Mouse (Mus musculus): ENCODE results near the gene Polr2l. TPM values are rescaled to one million over a fixed set of nuclear protein-coding genes. Genes with fewer than 3 reads are reported as not detected.

Polr2l gene
- polyA plus RNA-seq, 1 experiment, result 48.7 TPM

- DNase-seq (ENCODE audit: low read depth), result peak; percentile 77
- TF ChIP-seq POLR2A (IDR thresholded peaks at IDR 0.05; ENCODE audit: borderline replicate concordance, extremely low read depth, insufficient read depth, insufficient read length, poor library complexity, severe bottlenecking), result no peak
- TF ChIP-seq CTCF (IDR thresholded peaks at IDR 0.05; ENCODE audit: borderline replicate concordance, extremely low read depth, insufficient read depth, insufficient read length), result 0 out of 2 replicates have a peak, but pooled peaks have one; percentile 19
Observed at GRCm38 (mm10) chr7:141443081-141443821, 31.7 kb downstream of the Polr2l start.

GRCm38 (mm10) chr7:141442199-141442598 lies 32.7 kb downstream of the Polr2l start:
- TF ChIP-seq POLR2A (IDR thresholded peaks at IDR 0.05; ENCODE audit: borderline replicate concordance, extremely low read depth, insufficient read depth, insufficient read length, poor library complexity, severe bottlenecking) (no peak), CTCF (IDR thresholded peaks at IDR 0.05; ENCODE audit: borderline replicate concordance, extremely low read depth, insufficient read depth, insufficient read length) (no peak)
- DNase-seq (ENCODE audit: low read depth), result no peak

- TF ChIP-seq POLR2A (IDR thresholded peaks at IDR 0.05; ENCODE audit: borderline replicate concordance, extremely low read depth, insufficient read depth, insufficient read length, poor library complexity, severe bottlenecking) (no peak), CTCF (IDR thresholded peaks at IDR 0.05; ENCODE audit: borderline replicate concordance, extremely low read depth, insufficient read depth, insufficient read length) (no peak)
- DNase-seq (ENCODE audit: low read depth), result no peak
Observed at GRCm38 (mm10) chr7:141441460-141441859, 33.5 kb downstream of the Polr2l start.

- DNase-seq (ENCODE audit: low read depth), result peak; percentile 45
- TF ChIP-seq CTCF (IDR thresholded peaks at IDR 0.05; ENCODE audit: borderline replicate concordance, extremely low read depth, insufficient read depth, insufficient read length) (peak; percentile 64; the same call in 1 of the 2 replicates), POLR2A (IDR thresholded peaks at IDR 0.05; ENCODE audit: borderline replicate concordance, extremely low read depth, insufficient read depth, insufficient read length, poor library complexity, severe bottlenecking) (no peak)
Observed at GRCm38 (mm10) chr7:141440613-141441012, 34.3 kb downstream of the Polr2l start.

- TF ChIP-seq CTCF (IDR thresholded peaks at IDR 0.05; ENCODE audit: borderline replicate concordance, extremely low read depth, insufficient read depth, insufficient read length) (no peak), POLR2A (IDR thresholded peaks at IDR 0.05; ENCODE audit: borderline replicate concordance, extremely low read depth, insufficient read depth, insufficient read length, poor library complexity, severe bottlenecking) (no peak)
Observed at GRCm38 (mm10) chr7:141439811-141440210, 35.1 kb downstream of the Polr2l start.

GRCm38 (mm10) chr7:141439140-141439679 lies 35.7 kb downstream of the Polr2l start:
- TF ChIP-seq CTCF (IDR thresholded peaks at IDR 0.05; ENCODE audit: borderline replicate concordance, extremely low read depth, insufficient read depth, insufficient read length) (no peak), POLR2A (IDR thresholded peaks at IDR 0.05; ENCODE audit: borderline replicate concordance, extremely low read depth, insufficient read depth, insufficient read length, poor library complexity, severe bottlenecking) (no peak)
- DNase-seq (ENCODE audit: low read depth), result no peak

More at GRCm38 (mm10) chr7:141439811-141440210, 35.1 kb downstream of the Polr2l start:
- no peak for DNase-seq (ENCODE audit: low read depth)

GRCm38 (mm10) chr7:141438201-141438968 lies 36.5 kb downstream of the Polr2l start:
- TF ChIP-seq CTCF (IDR thresholded peaks at IDR 0.05; ENCODE audit: borderline replicate concordance, extremely low read depth, insufficient read depth, insufficient read length) (no peak), POLR2A (IDR thresholded peaks at IDR 0.05; ENCODE audit: borderline replicate concordance, extremely low read depth, insufficient read depth, insufficient read length, poor library complexity, severe bottlenecking) (no peak)
- DNase-seq (ENCODE audit: low read depth), result no peak

- TF ChIP-seq CTCF (IDR thresholded peaks at IDR 0.05; ENCODE audit: borderline replicate concordance, extremely low read depth, insufficient read depth, insufficient read length) (peak; percentile 71), POLR2A (IDR thresholded peaks at IDR 0.05; ENCODE audit: borderline replicate concordance, extremely low read depth, insufficient read depth, insufficient read length, poor library complexity, severe bottlenecking) (peak; percentile 78)
- DNase-seq (ENCODE audit: low read depth), result peak; percentile 90
Observed at GRCm38 (mm10) chr7:141437178-141438120, 37.5 kb downstream of the Polr2l start, which contains the start of gene Slc25a22. TSS of gene Slc25a22 (minus strand) at chr7:141437892.

- no peak for DNase-seq (ENCODE audit: low read depth)
- TF ChIP-seq POLR2A (IDR thresholded peaks at IDR 0.05; ENCODE audit: borderline replicate concordance, extremely low read depth, insufficient read depth, insufficient read length, poor library complexity, severe bottlenecking) (no peak), CTCF (IDR thresholded peaks at IDR 0.05; ENCODE audit: borderline replicate concordance, extremely low read depth, insufficient read depth, insufficient read length) (no peak)
Observed at GRCm38 (mm10) chr7:141436523-141436892, 38.4 kb downstream of the Polr2l start.

GRCm38 (mm10) chr7:141435856-141436522 lies 38.9 kb downstream of the Polr2l start:
- TF ChIP-seq CTCF (IDR thresholded peaks at IDR 0.05; ENCODE audit: borderline replicate concordance, extremely low read depth, insufficient read depth, insufficient read length) (no peak), POLR2A (IDR thresholded peaks at IDR 0.05; ENCODE audit: borderline replicate concordance, extremely low read depth, insufficient read depth, insufficient read length, poor library complexity, severe bottlenecking) (no peak)
- no peak for DNase-seq (ENCODE audit: low read depth)
